Mouse (Mus musculus): Measurements from ENCODE around the gene Ranbp3l.

- TF ChIP-seq CTCF (conservative IDR thresholded peaks at IDR 0.05; ENCODE audit: low read length) (no peak), POU5F1 (IDR thresholded peaks at IDR 0.05; ENCODE audit: borderline replicate concordance, low read length) (no peak), NANOG (IDR thresholded peaks at IDR 0.05; ENCODE audit: borderline replicate concordance, low read length) (no peak)
Observed at GRCm38 (mm10) chr15:8968229-8968595, 463 bp downstream of the Ranbp3l start.
